Mouse (Mus musculus) thymus, adult 2 months (tissue): Measurements from ENCODE around the gene Dnah12.
"Not testable (repeated sequence)": the region's sequence is repeated elsewhere in the genome, so short reads cannot be mapped to it uniquely, and the experiment has no call there.

Experiments used
- CTCF ChIP-seq: fragments of 200-500 bp; IDR thresholded peaks from 2 replicates; pipeline ENCODE4 v1.5.1; 2012; ENCODE audit warnings: mild to moderate bottlenecking, control low read depth, low read length, moderate library complexity, borderline replicate concordance; ENCODE audit not compliant: control insufficient read depth, poor library complexity, insufficient read depth; ENCODE audit errors: extremely low read depth
- POLR2A ChIP-seq: fragments of 200-500 bp; IDR thresholded peaks from 2 replicates; pipeline ENCODE4 v1.6.1; 2012; ENCODE audit warnings: mild to moderate bottlenecking, low read length, control low read depth, moderate library complexity; ENCODE audit not compliant: control insufficient read depth, poor library complexity, insufficient read depth; ENCODE audit errors: extremely low read depth

GRCm38 (mm10) chr14:26719696-26720095 lies 26.6 kb downstream of the Dnah12 start:
- TF ChIP-seq POLR2A, CTCF: not testable (repeated sequence)
